Mouse (Mus musculus): Measurements from ENCODE around the gene Foxj1.

The Foxj1 gene

DNA sequence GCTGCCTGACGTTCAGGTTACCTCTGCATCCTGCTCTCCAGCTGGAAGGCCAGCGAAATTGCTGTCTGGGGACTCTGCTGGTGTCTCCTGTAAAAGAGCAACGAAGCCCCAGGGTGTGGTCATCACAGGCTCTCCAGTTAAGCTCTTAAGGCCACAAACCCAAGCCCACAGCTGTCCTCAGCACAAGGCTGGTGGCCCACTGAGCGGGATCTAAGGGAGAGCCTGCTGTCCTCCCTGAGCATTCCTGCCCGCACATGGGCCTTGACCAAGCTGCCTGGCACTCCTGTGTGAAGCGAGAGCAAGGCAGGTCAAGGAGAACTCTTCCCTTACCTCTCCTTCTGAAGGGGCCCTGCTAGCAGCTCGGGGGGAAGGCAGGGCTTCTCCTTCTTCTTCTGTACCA, 11.8 kb upstream of the Foxj1 start:
- in situ Hi-C loops (cut with MboI, MseI): no loop called here

- in situ Hi-C loops (cut with MboI, MseI): no loop called here
Observed at GRCm38 (mm10) chr11:116342069-116342791, 7.0 kb upstream of the Foxj1 start.

GRCm38 (mm10) chr11:116337531-116337930, 2.3 kb upstream of the Foxj1 start:
- in situ Hi-C loops (cut with MboI, MseI): no loop called here

GRCm38 (mm10) chr11:116337000-116337399, 1.8 kb upstream of the Foxj1 start:
- in situ Hi-C loops (cut with MboI, MseI): no loop called here

- in situ Hi-C loops (cut with MboI, MseI): no loop called here
Observed at GRCm38 (mm10) chr11:116336393-116336792, 1.2 kb upstream of the Foxj1 start.

DNA sequence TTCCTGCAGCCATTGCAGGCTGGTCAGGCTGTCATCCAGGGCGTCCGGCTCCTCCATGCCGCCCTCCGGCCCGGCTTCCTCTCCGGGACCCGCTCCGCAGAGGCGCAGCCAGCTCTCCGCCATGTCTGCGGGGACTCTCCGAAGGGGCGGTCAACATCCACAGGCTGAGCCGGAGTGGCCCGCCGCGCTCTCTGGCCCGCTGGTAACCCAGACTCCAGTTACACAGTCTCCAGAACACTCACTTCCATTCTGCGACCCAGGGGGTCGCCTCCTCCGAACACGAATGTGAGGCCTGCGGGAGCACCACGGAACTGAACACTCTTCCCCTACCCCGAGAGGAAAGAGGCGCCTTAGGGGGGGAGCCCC, 799 bp downstream of the Foxj1 start:
- in situ Hi-C loops (cut with MboI, MseI): no loop called here

- in situ Hi-C loops (cut with MboI, MseI): no loop called here
Observed at GRCm38 (mm10) chr11:116333526-116334416, 1.4 kb downstream of the Foxj1 start.

DNA sequence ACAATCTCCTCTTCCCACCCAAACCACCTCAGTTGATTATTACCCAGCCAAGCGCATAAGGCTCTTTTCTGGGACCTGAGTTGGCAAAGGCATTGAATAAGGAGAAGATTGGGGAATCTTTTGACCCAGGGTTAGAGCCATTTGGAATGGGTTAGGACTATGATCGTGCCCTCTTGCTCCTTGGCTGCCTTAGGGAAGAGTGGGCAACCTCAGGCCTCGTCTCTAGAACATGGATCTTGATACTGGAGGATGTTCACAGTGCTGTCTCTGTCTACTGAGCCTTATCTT, 2.3 kb downstream of the Foxj1 start:
- in situ Hi-C loops (cut with MboI, MseI): no loop called here

- in situ Hi-C loops (cut with MboI, MseI): no loop called here
Observed at GRCm38 (mm10) chr11:116332232-116332982, 2.8 kb downstream of the Foxj1 start.

DNA sequence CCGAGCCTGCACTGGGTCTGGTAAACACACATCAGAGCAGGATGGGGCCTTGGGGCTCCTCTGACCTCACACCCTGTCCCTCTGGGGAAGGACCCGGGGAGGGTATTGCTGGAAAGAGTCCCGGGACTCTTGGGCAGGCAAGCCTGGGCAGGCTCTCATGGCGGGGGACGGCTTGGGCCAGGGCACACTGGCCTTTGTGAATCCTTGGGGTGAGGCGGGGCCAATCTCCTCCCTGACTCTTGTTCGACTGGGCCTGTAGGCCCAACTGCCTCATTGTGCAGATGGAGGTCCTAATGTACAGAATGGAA, 5.0 kb downstream of the Foxj1 start:
- in situ Hi-C loops (cut with MboI, MseI): no loop called here

GRCm38 (mm10) chr11:116329314-116330210, 5.6 kb downstream of the Foxj1 start:
- in situ Hi-C loops (cut with MboI, MseI): no loop called here

GRCm38 (mm10) chr11:116326963-116327603, 8.1 kb downstream of the Foxj1 start:
- in situ Hi-C loops (cut with MboI, MseI): no loop called here

DNA sequence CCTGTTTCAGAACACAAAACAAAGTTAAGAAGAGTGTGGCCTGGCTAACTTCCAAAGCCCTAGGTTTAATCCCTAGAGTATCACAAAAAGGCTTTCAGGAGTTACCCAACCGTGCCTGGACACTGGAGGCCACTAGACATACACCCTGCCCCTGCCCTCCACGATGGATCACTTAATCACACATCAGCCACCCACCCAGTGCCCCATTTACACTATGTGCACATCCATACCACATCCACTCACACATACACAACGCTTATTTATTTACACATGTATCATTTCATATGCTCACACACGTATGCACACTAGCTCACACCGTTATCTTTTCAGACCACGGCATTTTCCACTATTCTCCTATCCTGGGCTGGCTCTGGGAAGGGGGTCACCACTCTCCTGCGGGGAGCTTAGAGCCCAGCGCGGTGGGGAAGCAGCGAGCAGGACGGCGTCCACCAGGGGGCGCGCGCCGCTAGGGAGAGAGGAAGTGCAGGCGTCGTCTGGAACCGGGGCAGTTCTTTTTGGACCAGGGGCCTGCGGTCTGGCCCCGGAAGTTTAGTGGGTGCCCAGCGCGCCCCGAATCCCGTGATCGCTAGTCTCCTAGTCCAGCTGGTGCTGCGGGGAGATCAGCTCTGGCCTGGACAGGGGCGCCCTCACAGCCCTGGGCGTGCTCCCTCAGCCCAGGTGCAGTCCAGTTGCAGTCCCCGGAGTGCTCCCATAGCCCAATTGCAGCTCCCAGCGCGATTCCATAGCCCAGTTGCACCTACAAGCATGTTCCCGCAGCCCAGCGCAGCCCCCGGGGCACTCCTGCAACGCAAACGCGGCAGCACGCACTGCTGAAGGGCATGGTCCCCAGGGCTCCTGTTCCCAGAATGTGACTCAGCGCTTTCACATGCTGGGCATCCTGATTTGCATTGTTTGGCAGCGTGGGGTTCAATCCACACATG, 16.2 kb downstream of the Foxj1 start:
- in situ Hi-C loops (cut with MboI, MseI): loop anchor here (5.0 kb wide), 1 partner anchor 128 kb away; no protein-coding TSS in a partner anchor

GRCm38 (mm10) chr11:116312359-116312758, 22.8 kb downstream of the Foxj1 start:
- in situ Hi-C loops (cut with MboI, MseI): no loop called here

GRCm38 (mm10) chr11:116311169-116311568, 24.0 kb downstream of the Foxj1 start:
- in situ Hi-C loops (cut with MboI, MseI): no loop called here

GRCm38 (mm10) chr11:116309601-116310000, 25.6 kb downstream of the Foxj1 start:
- in situ Hi-C loops (cut with MboI, MseI): no loop called here

DNA sequence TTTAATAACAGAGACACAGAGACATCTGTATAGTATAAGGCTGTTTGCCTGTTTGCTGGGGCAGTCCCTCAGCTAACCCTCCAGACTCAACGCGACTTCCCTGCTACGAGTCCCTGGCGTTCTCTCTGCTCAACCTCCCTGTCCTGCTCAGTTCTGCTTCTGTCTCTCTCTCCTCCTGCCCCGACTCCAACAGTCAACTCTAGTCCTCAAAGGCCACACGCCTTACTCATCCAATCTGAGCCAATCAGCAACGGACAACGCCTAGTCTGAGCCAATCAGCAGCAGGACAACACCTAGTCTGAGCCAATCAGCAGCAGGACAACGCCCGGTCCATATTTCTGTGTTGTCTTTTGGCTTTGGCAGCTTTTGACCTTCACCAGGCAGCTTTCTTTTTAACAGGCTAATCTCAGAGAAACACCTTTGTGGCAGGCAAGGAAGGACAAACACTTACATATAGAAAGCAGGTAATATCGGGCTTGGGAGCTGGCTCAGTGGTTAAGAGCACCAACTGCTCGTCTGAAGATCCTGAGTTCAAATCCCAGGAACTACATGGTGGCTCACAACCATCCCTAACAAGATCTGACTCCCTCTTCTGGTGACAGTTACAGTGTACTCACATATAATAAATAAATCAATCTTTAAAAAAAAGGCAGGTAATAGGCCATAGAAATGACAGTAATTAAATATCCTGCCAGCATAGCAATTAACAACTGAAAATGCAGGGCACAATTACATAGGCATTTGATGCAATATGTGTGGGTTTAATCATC, 27.3 kb downstream of the Foxj1 start:
- in situ Hi-C loops (cut with MboI, MseI): no loop called here

- in situ Hi-C loops (cut with MboI, MseI): no loop called here
Observed at GRCm38 (mm10) chr11:116307019-116307725, 28.0 kb downstream of the Foxj1 start, which contains the start of gene Exoc7. Gene Exoc7 (minus strand): TSS chr11:116307233.
